Mouse (Mus musculus) adrenal gland, adult (tissue): ENCODE data around the gene Tspear.
"Not testable (repeated sequence)": the region's sequence is repeated elsewhere in the genome, so short reads cannot be mapped to it uniquely, and the experiment has no call there.

Experiments used
- DNase-seq, 2 experiments: peaks; one replicate each; pipeline ENCODE4 v3.0.0; 2022 to 2023; ENCODE audit warnings: low spot score in 1 of 2; ENCODE audit not compliant: inconsistent age in 2 of 2

Tspear gene

GRCm38 (mm10) chr10:77685895-77686664, at the start of gene Tspear:
Gene Tspear, plus strand, starts transcription at chr10:77686569.
- peak in 1 of 2 experiments; percentile 43 for DNase-seq

GRCm38 (mm10) chr10:77638956-77639355, 47.4 kb upstream of the Tspear start:
- peak; percentile 27 to 48 for DNase-seq

- DNase-seq, result no peak
Observed at GRCm38 (mm10) chr10:77643160-77643559, 43.2 kb upstream of the Tspear start.

- no peak for DNase-seq
Observed at GRCm38 (mm10) chr10:77645571-77645970, 40.8 kb upstream of the Tspear start.

- DNase-seq, result peak in 1 of 2 experiments; percentile 14
Observed at GRCm38 (mm10) chr10:77647461-77647860, 38.9 kb upstream of the Tspear start.

- no peak for DNase-seq
Observed at GRCm38 (mm10) chr10:77647901-77648300, 38.5 kb upstream of the Tspear start.

- no peak for DNase-seq
Observed at GRCm38 (mm10) chr10:77652046-77652445, 34.3 kb upstream of the Tspear start.

GRCm38 (mm10) chr10:77658286-77658994, 27.9 kb upstream of the Tspear start:
- DNase-seq, result no peak

GRCm38 (mm10) chr10:77663949-77664665, 22.3 kb upstream of the Tspear start:
- DNase-seq, result no peak

GRCm38 (mm10) chr10:77666342-77666741, 20.0 kb upstream of the Tspear start:
- no peak for DNase-seq

- no peak for DNase-seq
Observed at GRCm38 (mm10) chr10:77667402-77667801, 19.0 kb upstream of the Tspear start.

GRCm38 (mm10) chr10:77670710-77671109, 15.7 kb upstream of the Tspear start:
- no peak for DNase-seq

- no peak for DNase-seq
Observed at GRCm38 (mm10) chr10:77671519-77671918, 14.8 kb upstream of the Tspear start.

GRCm38 (mm10) chr10:77673765-77674164, 12.6 kb upstream of the Tspear start:
- DNase-seq, result no peak

- DNase-seq, result no peak
Observed at GRCm38 (mm10) chr10:77677562-77677961, 8.8 kb upstream of the Tspear start.

- DNase-seq, result no peak
Observed at GRCm38 (mm10) chr10:77682994-77683393, 3.4 kb upstream of the Tspear start.

- DNase-seq, result no peak
Observed at GRCm38 (mm10) chr10:77684181-77684580, 2.2 kb upstream of the Tspear start.

GRCm38 (mm10) chr10:77687021-77687420, 652 bp downstream of the Tspear start:
- no peak for DNase-seq

- not testable (repeated sequence) for DNase-seq
Observed at GRCm38 (mm10) chr10:77690356-77690807, 4.0 kb downstream of the Tspear start, which contains the start of gene Gm19402. Gene Gm19402, minus strand, starts transcription at chr10:77690757.

- no peak for DNase-seq
Observed at GRCm38 (mm10) chr10:77697133-77697532, 10.8 kb downstream of the Tspear start, which contains the start of gene Gm9508. Gene Gm9508, minus strand, starts transcription at chr10:77697233.

GRCm38 (mm10) chr10:77706326-77706725, 20.0 kb downstream of the Tspear start, which contains the start of gene Gm10272:
Gene Gm10272, plus strand, starts transcription at chr10:77706626.
- DNase-seq, result no peak
